Mouse (Mus musculus) lung, adult 2 months (tissue): ENCODE measurements at regions not wholly inside any gene's neighbourhood (a gene's known extent, or its start where the extent isn't known, plus 50 kb on each side); places are given as distances from the start of the nearest gene placed in this dataset.

Source experiments
- CTCF ChIP-seq: fragments of 200-500 bp; IDR thresholded peaks from 2 replicates; pipeline ENCODE4 v1.5.1; 2011; ENCODE audit warnings: mild to moderate bottlenecking, low read length, control low read depth; ENCODE audit not compliant: insufficient read depth
- POLR2A ChIP-seq: fragments of 200-500 bp; IDR thresholded peaks from 2 replicates; pipeline ENCODE4 v1.6.1; 2011; ENCODE audit warnings: low read depth, mild to moderate bottlenecking, control low read depth, low read length, borderline replicate concordance; ENCODE audit errors: extremely low read depth

DNA sequence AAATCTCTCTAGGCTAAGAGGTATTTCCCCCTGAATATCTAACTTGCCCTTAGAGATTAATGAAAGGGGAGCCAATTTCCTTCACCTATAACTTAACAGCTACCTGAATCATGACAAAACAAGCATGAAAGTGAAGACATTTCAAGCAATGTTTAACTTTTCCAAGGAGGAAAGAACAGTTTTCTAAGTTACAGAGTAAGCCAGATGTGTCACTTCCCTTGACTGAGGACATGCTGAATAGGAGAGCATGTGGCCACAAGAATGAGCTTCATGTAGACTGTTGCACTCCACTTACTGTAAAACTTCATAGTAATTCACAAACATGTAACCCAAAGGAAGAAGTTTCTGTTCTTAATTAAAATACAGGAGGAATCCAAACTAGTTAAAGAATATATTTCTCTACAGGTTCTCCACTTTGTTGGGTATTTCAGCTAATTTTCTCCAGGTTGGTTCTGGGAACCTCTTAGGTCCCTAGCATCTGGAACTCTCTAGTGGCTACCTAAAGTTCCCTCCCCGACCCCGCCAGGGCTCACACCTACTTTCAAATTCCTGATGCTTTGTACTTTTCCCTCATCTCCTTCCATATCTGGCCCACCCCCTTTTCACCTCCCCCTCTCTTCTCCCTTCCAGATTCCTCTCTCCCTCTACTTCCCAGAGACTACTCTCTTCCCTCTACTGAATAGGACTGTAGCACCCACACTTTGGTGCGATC lies 142.0 kb upstream of the Tyrp1 start:
- TF ChIP-seq POLR2A (no peak), CTCF (no peak)
